ENCODE assay signal across 23 mouse cellular contexts in genomic region chrX:142182026-142182425, GRCm38 (mm10). TPM values are rescaled to one million over a fixed set of nuclear protein-coding genes. Genes with fewer than 3 reads are reported as not detected.
A peak's percentile ranks its signal among the peaks of the same experiment; 100 is the strongest.
DNase-seq lines count a peak whose midpoint lies in the region; ATAC-seq lines count a peak whose summit lies in the region.
"Had no signal": no experiment of that assay in that cellular context is flagged by ENCODE, and none has a peak within 500 bp of the region (broad histone marks: within the 10 kb centered on the region; RNA-seq: fewer than 3 reads in every experiment).

No protein-coding gene starts in this region.

- no peaks in the 10 kb centered on the region for H3K4me1 ChIP-seq in kidney, embryonic 14.5 days (ENCODE audit: control insufficient read depth, insufficient read depth, low read length)
- no peaks in the 10 kb centered on the region for H3K4me1 ChIP-seq in kidney, embryonic 16.5 days (ENCODE audit: insufficient read depth, low read length)
- H3K4me1 ChIP-seq: embryonic facial prominence, embryonic 12.5 days; forebrain, embryonic 15.5 days; heart, embryonic 15.5 days; hindbrain, embryonic 10.5 days had no signal

- no peaks in the 10 kb centered on the region for H3K36me3 ChIP-seq in kidney, embryonic 14.5 days (ENCODE audit: control insufficient read depth, insufficient read depth, low read length)
- no peaks in the 10 kb centered on the region for H3K36me3 ChIP-seq in kidney, embryonic 16.5 days (ENCODE audit: insufficient read depth, low read length)
- H3K36me3 ChIP-seq: embryonic facial prominence, embryonic 12.5 days; forebrain, embryonic 15.5 days; G1E; heart, embryonic 15.5 days; hindbrain, embryonic 10.5 days had no signal

- no peaks in the 10 kb centered on the region for H3K27me3 ChIP-seq in kidney, embryonic 14.5 days (ENCODE audit: control insufficient read depth, insufficient read depth, low read length)
- H3K27me3 ChIP-seq in kidney, embryonic 16.5 days (ENCODE audit: insufficient read depth, low read length), result peaks cover 14% of the 10 kb centered on the region; the same call in 1 of the 2 replicates
- H3K27me3 ChIP-seq: forebrain, embryonic 15.5 days; heart, embryonic 15.5 days had no signal

- no peak overlapping the region for H3K27ac ChIP-seq in kidney, embryonic 14.5 days (ENCODE audit: low read depth, low read length)
- H3K27ac ChIP-seq in kidney, embryonic 16.5 days (ENCODE audit: low read length), result no peak overlapping the region
- H3K27ac ChIP-seq: embryonic facial prominence, embryonic 12.5 days; forebrain, embryonic 15.5 days; heart, adult 2 months; heart, embryonic 15.5 days; hindbrain, embryonic 10.5 days; hindbrain, embryonic 14.5 days had no signal

- DNase-seq in kidney, adult 11 months, result peak; percentile 41
- DNase-seq in Muller cell, postnatal 12 days (ENCODE audit: inconsistent ontology term), result peak; percentile 38
- DNase-seq in kidney, postnatal 36 days, result peak; percentile 27 to 46
- DNase-seq in gastrocnemius, postnatal 4 days (ENCODE audit: low spot score in 2 of 2), result no peak
- no peak for DNase-seq in lung, postnatal 4 days
- DNase-seq: adrenal gland, postnatal 10 days; B cell, adult 2 months; cerebellum, adult 11-12 months; cerebellum, adult 9-10 months; cerebellum, postnatal 25 days; heart, adult 2 months; heart, postnatal 14 days had no signal

- H3K9ac ChIP-seq in kidney, embryonic 14.5 days (ENCODE audit: low read depth, low read length), result no peak overlapping the region
- no peak overlapping the region for H3K9ac ChIP-seq in kidney, embryonic 16.5 days (replicated peaks; ENCODE audit: low read length)
- H3K9ac ChIP-seq: embryonic facial prominence, embryonic 12.5 days; forebrain, embryonic 15.5 days; heart, embryonic 15.5 days; hindbrain, embryonic 14.5 days had no signal

- H3K4me2 ChIP-seq in kidney, embryonic 14.5 days (replicated peaks; ENCODE audit: low read depth, low read length), result no peak overlapping the region
- H3K4me2 ChIP-seq in kidney, embryonic 16.5 days (replicated peaks; ENCODE audit: low read depth, low read length), result no peak overlapping the region
- H3K4me2 ChIP-seq: embryonic facial prominence, embryonic 12.5 days; forebrain, embryonic 15.5 days; heart, embryonic 11.5 days; heart, embryonic 15.5 days; hindbrain, embryonic 14.5 days had no signal

- H3K4me3 ChIP-seq in kidney, embryonic 14.5 days (ENCODE audit: low read length), result no peak overlapping the region
- no peak overlapping the region for H3K4me3 ChIP-seq in kidney, embryonic 16.5 days (ENCODE audit: low read length)
- H3K4me3 ChIP-seq: embryonic facial prominence, embryonic 12.5 days; forebrain, embryonic 15.5 days; heart, adult 2 months; heart, embryonic 15.5 days; hindbrain, embryonic 10.5 days had no signal

- H3K9me3 ChIP-seq in kidney, embryonic 14.5 days (ENCODE audit: control insufficient read depth, low read length), result no peaks in the 10 kb centered on the region
- H3K9me3 ChIP-seq in kidney, embryonic 16.5 days (ENCODE audit: low read length), result no peaks in the 10 kb centered on the region
- H3K9me3 ChIP-seq: embryonic facial prominence, embryonic 12.5 days; forebrain, embryonic 15.5 days; G1E; heart, embryonic 15.5 days; hindbrain, embryonic 10.5 days had no signal

- ATAC-seq in kidney, embryonic 14.5 days (ENCODE audit: low FRiP score, low TSS enrichment), result no peak
- ATAC-seq in kidney, embryonic 16.5 days (ENCODE audit: low FRiP score, low TSS enrichment), result peak; percentile 71; the same call in 1 of the 2 replicates
- ATAC-seq: CD4-positive, CD25-positive, alpha-beta regulatory T cell, adult 4 months; forebrain, embryonic 15.5 days had no signal

- 67% methylated on average over 2 of the region's 2 CpGs for WGBS in kidney, embryonic 14.5 days
- 60% methylated on average over 2 of the region's 2 CpGs for WGBS in kidney, embryonic 16.5 days

RNA-seq across cellular contexts. Expression of gene Gucy2f, which starts 14.7 kb away (rescaled TPM):
- not detected in 2 replicates for polyA plus RNA-seq in kidney, embryonic 14.5 days (2014; fragmentation: Nextera tagmentation; extraction: Ambion mirVana)
- not detected in 2 replicates for polyA plus RNA-seq in kidney, embryonic 16.5 days (2015; fragmentation: Nextera tagmentation; extraction: Ambion mirVana)
- under 1 TPM in 1 of 2 experiments, not detected in 1; 0.03 TPM for total RNA-seq in gastrocnemius, postnatal 4 days (2021)
- total RNA-seq: adrenal gland, postnatal 10 days; gastrocnemius, adult 8-10 months; heart, adult 2 months; heart, postnatal 14 days had no signal
- polyA plus RNA-seq: CD4-positive, CD25-positive, alpha-beta regulatory T cell, adult 4 months; embryonic facial prominence, embryonic 12.5 days; G1E; heart, adult 2 months; heart, embryonic 11.5 days; heart, embryonic 15.5 days; hindbrain, embryonic 10.5 days had no signal

RNA-seq across cellular contexts. Expression of gene Nxt2, which starts 44.5 kb away (rescaled TPM):
- 23.3 and 25.2 TPM in 2 replicates for polyA plus RNA-seq in kidney, embryonic 14.5 days (2014; fragmentation: Nextera tagmentation; extraction: Ambion mirVana)
- 24.4 and 26.7 TPM in 2 replicates for polyA plus RNA-seq in kidney, embryonic 16.5 days (2015; fragmentation: Nextera tagmentation; extraction: Ambion mirVana)
- 1 to 10 TPM; 4.0 to 4.7 TPM for total RNA-seq in gastrocnemius, postnatal 4 days (2021)

Comparison
In these comparisons a context has a peak if more than half of its experiments do, and no peak if none do; other contexts are left out.
1. DNase-seq: peak in kidney, adult 11 months (single experiment), Muller cell, postnatal 12 days (single experiment) and kidney, postnatal 36 days (2 of 2); none in gastrocnemius, postnatal 4 days (0 of 2) and lung, postnatal 4 days (0 of 2).